9 mouse cellular contexts compared by ENCODE assay signal in genomic region chr8:106929155-106929913, GRCm38 (mm10). TPM values are rescaled to one million over a fixed set of nuclear protein-coding genes. Genes with fewer than 3 reads are reported as not detected.
DNase-seq lines count a peak whose midpoint lies in the region; ATAC-seq and TF ChIP-seq lines count a peak whose summit lies in the region.
"Had no signal": no experiment of that assay in that cellular context is flagged by ENCODE, and none has a peak within 500 bp of the region (broad histone marks: within the 10 kb centered on the region; RNA-seq: fewer than 3 reads in every experiment).

No protein-coding gene starts in this region.

- H3K36me3 ChIP-seq in hindbrain, postnatal 0 days (ENCODE audit: insufficient read depth, low read length): no peaks in the 10 kb centered on the region
- H3K36me3 ChIP-seq in hindbrain, embryonic 16.5 days (ENCODE audit: control insufficient read depth, insufficient read depth, low read length): no peaks in the 10 kb centered on the region
- H3K36me3 ChIP-seq in neural tube, embryonic 15.5 days: no peaks in the 10 kb centered on the region

- ATAC-seq in hindbrain, postnatal 0 days: no peak
- ATAC-seq in hindbrain, embryonic 16.5 days: no peak
- no peak for ATAC-seq in neural tube, embryonic 15.5 days (ENCODE audit: low FRiP score)

- no peaks in the 10 kb centered on the region for H3K9me3 ChIP-seq in hindbrain, postnatal 0 days (ENCODE audit: low read length)
- no peaks in the 10 kb centered on the region for H3K9me3 ChIP-seq in hindbrain, embryonic 16.5 days (ENCODE audit: control insufficient read depth, low read length)
- H3K9me3 ChIP-seq in neural tube, embryonic 15.5 days (replicated peaks): no peaks in the 10 kb centered on the region

- 62% methylated on average over 6 of the region's 6 CpGs for WGBS in hindbrain, postnatal 0 days
- WGBS in hindbrain, embryonic 16.5 days: 62% methylated on average over 6 of the region's 6 CpGs
- WGBS in neural tube, embryonic 15.5 days: 48% methylated on average over 6 of the region's 6 CpGs

- no peak overlapping the region for H3K9ac ChIP-seq in hindbrain, postnatal 0 days (replicated peaks; ENCODE audit: low read length)
- H3K9ac ChIP-seq in hindbrain, embryonic 16.5 days (ENCODE audit: low read depth, low read length): no peak overlapping the region
- no peak overlapping the region for H3K9ac ChIP-seq in neural tube, embryonic 15.5 days (replicated peaks)

- TF ChIP-seq CTCF in hindbrain, postnatal 0 days (IDR thresholded peaks at IDR 0.05; ENCODE audit: low read depth): no peak

- H3K4me3 ChIP-seq in hindbrain, postnatal 0 days (ENCODE audit: low read length): no peak overlapping the region
- no peak overlapping the region for H3K4me3 ChIP-seq in hindbrain, embryonic 16.5 days (ENCODE audit: low read length)
- no peak overlapping the region for H3K4me3 ChIP-seq in neural tube, embryonic 15.5 days (replicated peaks)

- peak; percentile 22 for DNase-seq in hindbrain, postnatal 0 days (ENCODE audit: low spot score)
- DNase-seq in fibroblast of lung, adult 2 months (ENCODE audit: low read depth): peak; percentile 92
- DNase-seq in kidney, adult 18-20 months: peak; percentile 68
- peak; percentile 37 to 53 for DNase-seq in lung, postnatal 4 days
- DNase-seq in spleen, postnatal 4 days (ENCODE audit: low spot score in 2 of 2): no peak
- no peak for DNase-seq in layer of hippocampus, adult 9-10 months (ENCODE audit: low spot score)

- H3K27ac ChIP-seq in hindbrain, postnatal 0 days: no peak overlapping the region
- no peak overlapping the region for H3K27ac ChIP-seq in hindbrain, embryonic 16.5 days (ENCODE audit: low read depth, low read length)
- no peak overlapping the region for H3K27ac ChIP-seq in neural tube, embryonic 15.5 days (replicated peaks)

- no peak overlapping the region for H3K4me2 ChIP-seq in hindbrain, postnatal 0 days (ENCODE audit: low read depth, low read length)
- H3K4me2 ChIP-seq in hindbrain, embryonic 16.5 days (ENCODE audit: low read length): no peak overlapping the region
- no peak overlapping the region for H3K4me2 ChIP-seq in neural tube, embryonic 15.5 days

- no peaks in the 10 kb centered on the region for H3K27me3 ChIP-seq in hindbrain, postnatal 0 days (ENCODE audit: insufficient read depth, low read length)
- H3K27me3 ChIP-seq in hindbrain, embryonic 16.5 days (replicated peaks; ENCODE audit: control insufficient read depth, insufficient read depth, low read length): peaks cover 4% of the 10 kb centered on the region
- peaks cover 19% of the 10 kb centered on the region for H3K27me3 ChIP-seq in neural tube, embryonic 15.5 days (replicated peaks)

- 0 out of 2 replicates have a peak, but pooled peaks cover 3% of the 10 kb centered on the region for H3K4me1 ChIP-seq in hindbrain, postnatal 0 days (ENCODE audit: insufficient read depth, low read length)
- H3K4me1 ChIP-seq in hindbrain, embryonic 16.5 days (ENCODE audit: control insufficient read depth, insufficient read depth, low read depth, low read length): peaks cover 3% of the 10 kb centered on the region
- peaks cover 12% of the 10 kb centered on the region for H3K4me1 ChIP-seq in neural tube, embryonic 15.5 days

RNA-seq across cellular contexts. Expression of gene Sntb2, which starts 6.2 kb away (rescaled TPM):
- total RNA-seq in hindbrain, postnatal 0 days (2014; rRNA removed): 7.3 and 8.7 TPM in 2 replicates
- 4.6 and 6.0 TPM in 2 replicates for polyA plus RNA-seq in hindbrain, postnatal 0 days (2015; fragmentation: Nextera tagmentation; extraction: Ambion mirVana)
- polyA plus RNA-seq in hindbrain, embryonic 16.5 days (2015; fragmentation: Nextera tagmentation; extraction: Ambion mirVana): 4.7 and 4.9 TPM in 2 replicates
- 6.6 and 8.7 TPM in 2 replicates for polyA plus RNA-seq in neural tube, embryonic 15.5 days (2015; fragmentation: Nextera tagmentation; extraction: Ambion mirVana)

RNA-seq across cellular contexts. Expression of gene Utp4, which starts 35.9 kb away (rescaled TPM):
- 21.1 and 25.5 TPM in 2 replicates for total RNA-seq in hindbrain, postnatal 0 days (2014; rRNA removed)
- polyA plus RNA-seq in hindbrain, postnatal 0 days (2015; fragmentation: Nextera tagmentation; extraction: Ambion mirVana): 28.7 and 29.5 TPM in 2 replicates
- polyA plus RNA-seq in hindbrain, embryonic 16.5 days (2015; fragmentation: Nextera tagmentation; extraction: Ambion mirVana): 42.2 and 44.6 TPM in 2 replicates
- 41.7 and 49.8 TPM in 2 replicates for polyA plus RNA-seq in neural tube, embryonic 15.5 days (2015; fragmentation: Nextera tagmentation; extraction: Ambion mirVana)

RNA-seq across cellular contexts. Expression of gene Has3, which starts 59.3 kb away (rescaled TPM):
- total RNA-seq in hindbrain, postnatal 0 days (2014; rRNA removed): 20.0 and 21.0 TPM in 2 replicates
- polyA plus RNA-seq in hindbrain, postnatal 0 days (2015; fragmentation: Nextera tagmentation; extraction: Ambion mirVana): 0.63 and 1.2 TPM in 2 replicates
- polyA plus RNA-seq in hindbrain, embryonic 16.5 days (2015; fragmentation: Nextera tagmentation; extraction: Ambion mirVana): 1.2 and 1.6 TPM in 2 replicates
- 1.6 and 2.2 TPM in 2 replicates for polyA plus RNA-seq in neural tube, embryonic 15.5 days (2015; fragmentation: Nextera tagmentation; extraction: Ambion mirVana)
- total RNA-seq: hematopoietic stem cell, adult 5-6 weeks had no signal

Comparison
In these comparisons a context has a peak if more than half of its experiments do, and no peak if none do; other contexts are left out.
1. DNase-seq: peak in hindbrain, postnatal 0 days (single experiment), fibroblast of lung, adult 2 months (single experiment), kidney, adult 18-20 months (single experiment) and lung, postnatal 4 days (2 of 2); none in spleen, postnatal 4 days (0 of 2) and layer of hippocampus, adult 9-10 months (single experiment).